Mouse (Mus musculus) intestine, postnatal 0 days (tissue): ENCODE measurements around the gene Ophn1. TPM values are rescaled to one million over a fixed set of nuclear protein-coding genes. Genes with fewer than 3 reads are reported as not detected.

Source experiments
- ATAC-seq: fragments of 200-750 bp; cut with Nextera tagmentation; 2 replicates; pipeline ENCODE4 v1.8.0; 2017; ENCODE audit warnings: mild to moderate bottlenecking, moderate TSS enrichment, moderate library complexity
- H3K27ac ChIP-seq: fragments of 300-500 bp; sonication (generic); 2 replicates; pipeline ENCODE4 v1.5.1; 2014; ENCODE audit warnings: mild to moderate bottlenecking, low read depth, low read length, moderate library complexity
- H3K27me3 ChIP-seq: fragments of 300-500 bp; sonication (generic); replicated peaks from 2 replicates; pipeline ENCODE4 v1.6.1; 2014; ENCODE audit warnings: low read length, mixed read lengths; ENCODE audit not compliant: control insufficient read depth, insufficient read depth
- H3K36me3 ChIP-seq: fragments of 300-500 bp; sonication (generic); 2 replicates; pipeline ENCODE4 v1.6.1; 2014; ENCODE audit warnings: mild to moderate bottlenecking, moderate library complexity; ENCODE audit not compliant: control insufficient read depth, insufficient read depth
- H3K4me1 ChIP-seq: fragments of 300-500 bp; sonication (generic); replicated peaks from 2 replicates; pipeline ENCODE4 v1.6.1; 2014; ENCODE audit warnings: antibody characterized with exemption, low read length, mixed read lengths; ENCODE audit not compliant: control insufficient read depth, insufficient read depth
- H3K4me2 ChIP-seq: fragments of 300-500 bp; sonication (generic); replicated peaks from 2 replicates; pipeline ENCODE4 v1.6.1; 2014; ENCODE audit warnings: low read depth, mild to moderate bottlenecking, moderate library complexity
- H3K4me3 ChIP-seq: fragments of 300-500 bp; sonication (generic); 2 replicates; pipeline ENCODE4 v1.5.1; 2014; ENCODE audit warnings: low read depth, low read length
- H3K9ac ChIP-seq: fragments of 300-500 bp; sonication (generic); 2 replicates; pipeline ENCODE4 v1.6.1; 2014; ENCODE audit warnings: mild to moderate bottlenecking, low read depth, low read length
- H3K9me3 ChIP-seq: fragments of 300-500 bp; sonication (generic); 2 replicates; pipeline ENCODE4 v1.6.1; 2016; ENCODE audit warnings: mixed run types; ENCODE audit not compliant: control insufficient read depth
- CTCF ChIP-seq: sonication (generic); IDR thresholded peaks from 2 replicates; pipeline ENCODE4 v1.5.1; 2016; ENCODE audit warnings: low read depth, mild to moderate bottlenecking, control low read depth, antibody characterized with exemption, moderate library complexity
- WGBS: fragments of 180-500 bp; shearing (Covaris S2); extraction: QIAGEN DNeasy Blood & Tissue Kit; methylation state at CpG from one replicate; pipeline ENCODE4 v1.1.7; 2014; 5-methylcytosine and 5-hydroxymethylcytosine counted together
- polyA plus RNA-seq: library from polyadenylated mRNA; unstranded; fragments of >200 nt; fragmentation: Nextera tagmentation; extraction: Ambion mirVana; gene quantifications from 2 replicates; pipeline ENCODE4 v1.2.1, GENCODE M21; 2015

The Ophn1 gene
- polyA plus RNA-seq, 1 experiment from 2014 or later = 4.8 TPM

GRCm38 (mm10) chrX:98856046-98856445 lies 34.8 kb downstream of the Ophn1 start:
- no peak for ATAC-seq
- TF ChIP-seq CTCF = no peak
- Histone ChIP-seq H3K36me3 (no peaks in the 10 kb centered on the region), H3K27me3 (no peaks in the 10 kb centered on the region), H3K4me1 (no peaks in the 10 kb centered on the region), H3K4me2 (no peak overlapping the region), H3K27ac (no peak overlapping the region), H3K9me3 (no peaks in the 10 kb centered on the region), H3K9ac (no peak overlapping the region), H3K4me3 (no peak overlapping the region)
- 73% methylated on average over 2 of the region's 2 CpGs for WGBS

DNA sequence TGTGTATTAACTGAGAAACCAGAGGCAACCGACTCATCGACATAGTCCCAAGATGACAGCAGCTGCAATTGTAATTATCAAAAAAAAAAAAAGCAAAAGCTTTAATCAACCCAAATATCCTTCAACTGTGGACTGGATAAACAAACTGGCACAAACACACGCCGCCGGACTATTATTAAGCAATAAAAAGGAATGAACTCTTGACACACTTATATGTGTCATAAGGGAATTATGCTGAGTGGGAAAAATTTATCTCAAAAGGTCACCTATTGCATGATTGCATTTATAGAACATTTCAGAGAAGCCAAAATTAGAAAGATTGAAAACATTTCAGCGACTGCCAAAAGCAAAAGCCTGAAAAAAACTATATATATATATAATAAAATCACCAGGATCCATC lies 40.0 kb downstream of the Ophn1 start:
- Histone ChIP-seq H3K9ac (no peak overlapping the region), H3K4me2 (no peak overlapping the region), H3K4me1 (no peaks in the 10 kb centered on the region), H3K27ac (no peak overlapping the region), H3K4me3 (no peak overlapping the region), H3K36me3 (no peaks in the 10 kb centered on the region), H3K27me3 (no peaks in the 10 kb centered on the region), H3K9me3 (no peaks in the 10 kb centered on the region)
- no peak for TF ChIP-seq CTCF
- 65% methylated on average over 6 of the region's 6 CpGs for whole genome bisulfite sequencing
- ATAC-seq = no peak

DNA sequence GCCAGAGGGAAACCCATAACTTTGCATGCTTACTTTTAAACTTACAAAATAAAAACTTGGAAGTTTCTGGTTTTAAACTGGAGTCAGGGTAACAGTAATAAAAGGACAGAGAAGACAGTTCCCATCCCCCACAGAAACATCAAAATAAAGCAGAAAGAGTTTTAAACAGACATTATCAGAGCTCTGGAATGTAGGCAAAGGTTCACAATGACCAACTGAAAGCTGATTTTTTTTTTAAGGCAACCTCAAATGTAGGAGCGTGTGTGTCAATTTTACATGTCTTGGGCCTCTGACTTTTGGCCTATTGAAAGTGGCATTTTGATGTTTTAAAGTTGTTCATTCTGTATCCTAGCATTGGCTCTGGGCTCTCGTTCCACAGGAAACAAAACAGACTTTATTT lies 49.2 kb downstream of the Ophn1 start:
- ATAC-seq = no peak
- Histone ChIP-seq H3K4me1 (no peaks in the 10 kb centered on the region), H3K27me3 (no peaks in the 10 kb centered on the region), H3K27ac (no peak overlapping the region), H3K9me3 (no peaks in the 10 kb centered on the region), H3K4me3 (no peak overlapping the region), H3K4me2 (no peak overlapping the region), H3K36me3 (no peaks in the 10 kb centered on the region), H3K9ac (no peak overlapping the region)
- WGBS = 67% methylated on average over 2 of the region's 2 CpGs
- TF ChIP-seq CTCF = no peak

DNA sequence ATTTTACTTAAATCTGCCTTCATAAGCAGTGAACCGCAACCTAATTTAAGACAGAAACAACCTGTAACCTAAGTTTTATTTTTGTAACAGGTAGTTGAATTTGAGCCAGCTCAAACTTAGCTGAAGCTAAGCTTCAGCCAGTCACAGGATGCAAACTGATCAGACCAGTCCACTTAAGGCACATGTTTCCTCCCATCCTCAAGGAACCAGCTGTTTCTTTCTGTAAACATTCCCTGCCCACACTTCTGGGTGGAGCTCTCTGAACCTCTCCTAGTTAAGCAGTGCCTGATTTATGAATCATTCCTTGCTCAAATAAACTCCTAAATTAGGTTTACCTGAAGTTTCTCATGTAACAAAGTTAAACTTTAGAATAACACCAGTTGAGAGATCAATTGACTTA lies 54.8 kb downstream of the Ophn1 start:
- ATAC-seq = no peak
- no peak overlapping the region for H3K4me2 ChIP-seq
- no peaks in the 10 kb centered on the region for H3K27me3 ChIP-seq
- no peaks in the 10 kb centered on the region for H3K4me1 ChIP-seq
- H3K9ac ChIP-seq = no peak overlapping the region
- no peak overlapping the region for H3K4me3 ChIP-seq
- 93% methylated on average over 1 of the region's 1 CpGs for WGBS
- H3K9me3 ChIP-seq = no peaks in the 10 kb centered on the region
- H3K27ac ChIP-seq = no peak overlapping the region
- H3K36me3 ChIP-seq = no peaks in the 10 kb centered on the region
- TF ChIP-seq CTCF = no peak

DNA sequence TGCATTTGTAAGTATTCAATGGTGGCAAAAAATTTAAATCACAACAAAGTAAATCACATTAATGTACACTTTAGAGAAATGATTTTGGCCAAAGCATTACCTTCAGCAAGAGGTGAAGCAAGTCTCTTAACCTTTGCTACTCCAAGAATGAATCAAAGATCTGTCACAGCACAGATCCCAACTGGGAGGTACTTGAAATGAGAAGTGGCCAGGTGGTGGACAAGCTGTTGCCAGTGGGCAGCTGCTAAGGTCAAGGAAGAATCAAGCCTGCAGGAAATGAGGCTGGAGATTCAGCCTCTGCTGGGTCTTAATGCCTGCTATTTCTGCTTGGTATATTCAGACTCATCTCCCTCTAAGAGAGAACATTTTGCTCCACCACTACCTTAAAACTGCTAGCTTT lies 87.0 kb downstream of the Ophn1 start:
- Histone ChIP-seq H3K27ac (no peak overlapping the region), H3K27me3 (no peaks in the 10 kb centered on the region), H3K4me3 (no peak overlapping the region), H3K36me3 (no peaks in the 10 kb centered on the region), H3K4me2 (no peak overlapping the region), H3K9me3 (no peaks in the 10 kb centered on the region), H3K9ac (no peak overlapping the region), H3K4me1 (no peaks in the 10 kb centered on the region)
- no peak for ATAC-seq
- no peak for TF ChIP-seq CTCF

- no peak overlapping the region for H3K27ac ChIP-seq
- no peak overlapping the region for H3K4me2 ChIP-seq
- H3K27me3 ChIP-seq = no peaks in the 10 kb centered on the region
- H3K9ac ChIP-seq = no peak overlapping the region
- ATAC-seq = no peak
- H3K36me3 ChIP-seq = no peaks in the 10 kb centered on the region
- no peak for TF ChIP-seq CTCF
- WGBS = 70% methylated on average over 4 of the region's 4 CpGs
- no peak overlapping the region for H3K4me3 ChIP-seq
- no peaks in the 10 kb centered on the region for H3K4me1 ChIP-seq
- no peaks in the 10 kb centered on the region for H3K9me3 ChIP-seq
Observed at GRCm38 (mm10) chrX:98774247-98774950, 116.4 kb downstream of the Ophn1 start.

DNA sequence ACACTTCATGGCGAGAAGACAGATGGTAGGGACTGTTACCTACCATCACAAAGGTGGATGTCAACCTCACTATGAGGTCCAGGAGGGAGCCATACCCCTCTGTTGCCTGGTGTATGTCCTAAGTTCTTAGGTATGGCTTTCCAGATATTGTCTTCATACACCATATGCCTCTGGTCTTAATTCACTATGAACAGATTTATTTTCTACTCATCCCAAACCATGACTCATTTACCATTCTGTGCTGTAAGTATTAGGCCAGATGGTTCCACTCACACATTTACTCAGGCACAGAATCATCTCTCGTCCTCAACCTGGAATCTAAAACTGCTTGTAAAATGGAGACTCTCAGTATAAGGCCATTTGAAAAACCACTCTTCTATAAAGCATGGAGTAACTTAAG lies 135.7 kb downstream of the Ophn1 start:
- no peaks in the 10 kb centered on the region for H3K9me3 ChIP-seq
- H3K4me3 ChIP-seq = no peak overlapping the region
- 62% methylated on average over 2 of the region's 2 CpGs for WGBS
- no peaks in the 10 kb centered on the region for H3K27me3 ChIP-seq
- H3K4me1 ChIP-seq = no peaks in the 10 kb centered on the region
- no peak for TF ChIP-seq CTCF
- H3K4me2 ChIP-seq = no peak overlapping the region
- no peak overlapping the region for H3K27ac ChIP-seq
- H3K9ac ChIP-seq = no peak overlapping the region
- no peaks in the 10 kb centered on the region for H3K36me3 ChIP-seq
- no peak for ATAC-seq
